In the genomic region with DNA sequence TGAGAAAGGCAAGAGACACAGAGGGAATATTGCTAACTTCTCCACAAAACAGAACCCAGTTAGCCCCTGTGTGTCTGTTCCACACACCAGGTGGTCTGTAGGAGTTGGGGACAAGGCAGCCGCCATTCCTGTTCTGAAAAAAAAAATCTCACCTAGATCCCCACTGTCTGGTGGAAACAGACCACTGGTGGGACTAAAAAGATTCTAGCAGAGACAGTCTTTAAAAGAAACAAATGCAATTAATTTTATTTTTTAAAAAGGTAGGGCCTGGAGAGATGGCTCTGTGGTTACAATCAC, we compare ENCODE assay signal across 23 mouse cellular contexts. TPM values are rescaled to one million over a fixed set of nuclear protein-coding genes. Genes with fewer than 3 reads are reported as not detected.
DNase-seq lines count a peak whose midpoint lies in the region; ATAC-seq and TF ChIP-seq lines count a peak whose summit lies in the region.
"Had no signal": no experiment of that assay in that cellular context is flagged by ENCODE, and none has a peak within 500 bp of the region (broad histone marks: within the 10 kb centered on the region; RNA-seq: fewer than 3 reads in every experiment).

No protein-coding gene starts in this region.

- no peak overlapping the region for H3K4me2 ChIP-seq in liver, embryonic 11.5 days
- peak overlapping the region; percentile 42 for H3K4me2 ChIP-seq in liver, embryonic 14.5 days (ENCODE audit: low read depth)
- H3K4me2 ChIP-seq: embryonic facial prominence, embryonic 15.5 days; forebrain, embryonic 15.5 days; heart, embryonic 11.5 days; hindbrain, embryonic 15.5 days had no signal

- DNase-seq in liver, embryonic 11.5 days (ENCODE audit: low spot score) = no peak
- DNase-seq in liver = no peak
- peak; percentile 53 for DNase-seq in brain, adult 2 months (ENCODE audit: low read depth, low spot score)
- DNase-seq in liver, embryonic 14.5 days (ENCODE audit: low read depth in 3 of 3, low spot score in 3 of 3) = no peak
- DNase-seq in thymus, adult 18-20 months = no peak
- DNase-seq in layer of hippocampus, postnatal 14 days (ENCODE audit: low spot score in 2 of 2) = no peak
- DNase-seq: adrenal gland, postnatal 10 days; B cell, adult 2 months; cerebellum, adult 2 months; cerebellum, postnatal 10 days; embryo, embryonic 11 days; gastrocnemius, postnatal 14 days; heart, adult 2 months; heart, postnatal 36 days had no signal

- H3K36me3 ChIP-seq in liver, embryonic 11.5 days (ENCODE audit: control insufficient read depth, insufficient read depth, low read length) = no peaks in the 10 kb centered on the region
- H3K36me3 ChIP-seq in liver, embryonic 14.5 days (replicated peaks; ENCODE audit: control insufficient read depth, insufficient read depth, low read depth) = no peaks in the 10 kb centered on the region
- H3K36me3 ChIP-seq: embryonic facial prominence, embryonic 15.5 days; forebrain, embryonic 10.5 days; forebrain, embryonic 15.5 days; G1E; hindbrain, embryonic 15.5 days had no signal

- 67% methylated on average over 1 of the region's 1 CpGs for WGBS in liver, embryonic 11.5 days
- 61% methylated on average over 1 of the region's 1 CpGs for WGBS in liver, embryonic 14.5 days (ENCODE audit: insufficient replicate concordance)

- no peak for ATAC-seq in liver, embryonic 11.5 days (replicated peaks; ENCODE audit: low FRiP score)
- no peak for ATAC-seq in liver, embryonic 14.5 days (ENCODE audit: insufficient read depth)
- no peak for ATAC-seq in activated CD4-positive, CD25-positive, alpha-beta regulatory T cell, adult 4 months
- ATAC-seq: CD4-positive, CD25-positive, alpha-beta regulatory T cell, adult 4 months; forebrain, embryonic 15.5 days had no signal

- H3K4me1 ChIP-seq in liver, embryonic 11.5 days (replicated peaks; ENCODE audit: control insufficient read depth, insufficient read depth, low read length) = peaks cover 9% of the 10 kb centered on the region
- H3K4me1 ChIP-seq in liver, embryonic 14.5 days (replicated peaks; ENCODE audit: control insufficient read depth in 2 of 2, insufficient read depth in 2 of 2, low read length in 1 of 2) = peaks cover 19 to 23% of the 10 kb centered on the region in 2 experiments
- H3K4me1 ChIP-seq: hindbrain, embryonic 15.5 days had no signal

- 0 out of 2 replicates have a peak overlapping the region, but pooled peaks have one; percentile 65 for H3K27ac ChIP-seq in liver, embryonic 11.5 days (ENCODE audit: low read depth, low read length)
- H3K27ac ChIP-seq in liver, embryonic 14.5 days = peak overlapping the region; percentile 79
- H3K27ac ChIP-seq: embryonic facial prominence, embryonic 15.5 days; forebrain, embryonic 15.5 days; heart, adult 2 months; hindbrain, embryonic 15.5 days had no signal

- H3K9me3 ChIP-seq in liver, embryonic 11.5 days (ENCODE audit: control insufficient read depth, low read length) = no peaks in the 10 kb centered on the region
- no peaks in the 10 kb centered on the region for H3K9me3 ChIP-seq in liver, embryonic 14.5 days (ENCODE audit: control insufficient read depth, low read length)
- H3K9me3 ChIP-seq: embryonic facial prominence, embryonic 15.5 days; forebrain, embryonic 10.5 days; forebrain, embryonic 15.5 days; G1E; hindbrain, embryonic 15.5 days had no signal

- H3K27me3 ChIP-seq in liver, embryonic 11.5 days (replicated peaks; ENCODE audit: control insufficient read depth, insufficient read depth, low read length) = 0 out of 2 replicates have a peak, but pooled peaks cover 2% of the 10 kb centered on the region
- H3K27me3 ChIP-seq in liver, embryonic 14.5 days (ENCODE audit: control insufficient read depth, insufficient read depth, low read length) = no peaks in the 10 kb centered on the region
- H3K27me3 ChIP-seq: embryonic facial prominence, embryonic 15.5 days; forebrain, embryonic 15.5 days; hindbrain, embryonic 15.5 days had no signal

- no peak overlapping the region for H3K9ac ChIP-seq in liver, embryonic 11.5 days (ENCODE audit: low read depth, low read length)
- H3K9ac ChIP-seq in liver, embryonic 14.5 days (replicated peaks) = peak overlapping the region; percentile 59
- H3K9ac ChIP-seq: embryonic facial prominence, embryonic 15.5 days; forebrain, embryonic 15.5 days; hindbrain, embryonic 15.5 days had no signal

- TF ChIP-seq EP300 in liver, embryonic 14.5 days (IDR thresholded peaks at IDR 0.05; ENCODE audit: low read depth) = no peak

- no peak overlapping the region for H3K4me3 ChIP-seq in liver, embryonic 11.5 days (ENCODE audit: low read depth, low read length)
- H3K4me3 ChIP-seq in liver, embryonic 14.5 days (ENCODE audit: insufficient read depth in 1 of 2, low read depth in 2 of 2, low read length in 2 of 2) = no peak overlapping the region
- H3K4me3 ChIP-seq: embryonic facial prominence, embryonic 15.5 days; erythroblast, embryonic 14.5 days; forebrain, embryonic 10.5 days; forebrain, embryonic 15.5 days; heart, adult 2 months; hindbrain, embryonic 15.5 days had no signal

- no peak for TF ChIP-seq CTCF in liver, embryonic 14.5 days (IDR thresholded peaks at IDR 0.05; ENCODE audit: low read depth)

RNA-seq across cellular contexts. Expression of gene Mgll, which starts 15.0 kb away (rescaled TPM):
- 17.3 and 22.2 TPM in 2 replicates for polyA plus RNA-seq in liver, embryonic 11.5 days (2014; fragmentation: Nextera tagmentation; extraction: Ambion mirVana)
- polyA plus RNA-seq in liver, embryonic 14.5 days (2012; rRNA removed) = 14.8 and 17.0 TPM in 2 replicates
- polyA plus RNA-seq in liver, embryonic 14.5 days (2014; fragmentation: Nextera tagmentation; extraction: Ambion mirVana) = 65.5 and 68.0 TPM in 2 replicates
- 100 to 1,000 TPM; 174 to 186 TPM for total RNA-seq in layer of hippocampus, postnatal 14 days (2021)
- under 1 TPM; 0.53 to 0.75 TPM for polyA plus RNA-seq in activated CD4-positive, CD25-positive, alpha-beta regulatory T cell, adult 4 months (2017; shearing (Covaris generic))

Comparison
In these comparisons a context has a peak if more than half of its experiments do, and no peak if none do; other contexts are left out.
1. RNA of gene Mgll, which starts 15.0 kb away (polyA plus RNA-seq): 14.8 to 68.0 TPM in liver, embryonic 14.5 days and 17.3 to 22.2 TPM in liver, embryonic 11.5 days; 0.53 to 0.75 TPM in activated CD4-positive, CD25-positive, alpha-beta regulatory T cell, adult 4 months; every median in the first group is over 4 times any median in the second.